Mouse (Mus musculus): Measurements from ENCODE around the gene Lmf1. TPM values are rescaled to one million over a fixed set of nuclear protein-coding genes. Genes with fewer than 3 reads are reported as not detected.
A peak's percentile ranks its signal among the peaks of the same experiment; 100 is the strongest.

Gene Lmf1
- polyA plus RNA-seq, 1 experiment from 2014 or later: 24.0 TPM

- Histone ChIP-seq H3K27me3 (ENCODE audit: poor library complexity, severe bottlenecking) (no peaks in the 10 kb centered on the region), H3K36me3 (replicated peaks) (peaks cover 19% of the 10 kb centered on the region), H3K27ac (peak overlapping the region; percentile 0; the same call in 1 of the 2 replicates), H3K4me3 (no peak overlapping the region), H3K9me3 (no peaks in the 10 kb centered on the region), H3K4me1 (peaks cover 59% of the 10 kb centered on the region)
- WGBS: 91% methylated on average over 4 of the region's 4 CpGs
- no peak for DNase-seq (ENCODE audit: extremely low spot score, low spot score)
These were observed 59.6 kb downstream of the Lmf1 start for GRCm38 (mm10) chr17:25638442-25638841.

GRCm38 (mm10) chr17:25640956-25641355 is 62.1 kb downstream of the Lmf1 start:
- Histone ChIP-seq H3K9me3 (no peaks in the 10 kb centered on the region), H3K27me3 (ENCODE audit: poor library complexity, severe bottlenecking) (no peaks in the 10 kb centered on the region), H3K36me3 (replicated peaks) (peaks cover 8% of the 10 kb centered on the region), H3K27ac (peak overlapping the region; percentile 53), H3K4me1 (peaks cover 54% of the 10 kb centered on the region), H3K4me3 (no peak overlapping the region)
- DNase-seq (ENCODE audit: extremely low spot score, low spot score): no peak
- 70% methylated on average over 4 of the region's 4 CpGs for WGBS

GRCm38 (mm10) chr17:25642032-25642431 is 63.1 kb downstream of the Lmf1 start:
- Histone ChIP-seq H3K9me3 (no peaks in the 10 kb centered on the region), H3K4me1 (peaks cover 50% of the 10 kb centered on the region), H3K27me3 (ENCODE audit: poor library complexity, severe bottlenecking) (no peaks in the 10 kb centered on the region), H3K27ac (peak overlapping the region; percentile 53; the same call in 1 of the 2 replicates), H3K4me3 (no peak overlapping the region), H3K36me3 (replicated peaks) (peaks cover 5% of the 10 kb centered on the region)
- no peak for DNase-seq (ENCODE audit: extremely low spot score, low spot score)
- 83% methylated on average over 8 of the region's 8 CpGs for WGBS

- H3K36me3 ChIP-seq (replicated peaks): peaks cover 12% of the 10 kb centered on the region
- DNase-seq (ENCODE audit: extremely low spot score, low spot score): no peak
- WGBS: 73% methylated on average over 13 of the region's 13 CpGs
- no peaks in the 10 kb centered on the region for H3K9me3 ChIP-seq
- H3K27me3 ChIP-seq (ENCODE audit: poor library complexity, severe bottlenecking): no peaks in the 10 kb centered on the region
- H3K27ac ChIP-seq: peak overlapping the region; percentile 60
- no peak overlapping the region for H3K4me3 ChIP-seq
- peaks cover 47% of the 10 kb centered on the region for H3K4me1 ChIP-seq
These were observed 64.8 kb downstream of the Lmf1 start for GRCm38 (mm10) chr17:25643517-25644294.

GRCm38 (mm10) chr17:25644761-25645160 is 65.9 kb downstream of the Lmf1 start:
- 92% methylated on average over 3 of the region's 3 CpGs for WGBS
- no peak for DNase-seq (ENCODE audit: extremely low spot score, low spot score)
- H3K4me1 ChIP-seq: peaks cover 49% of the 10 kb centered on the region
- peaks cover 22% of the 10 kb centered on the region for H3K36me3 ChIP-seq (replicated peaks)
- 0 out of 2 replicates have a peak overlapping the region, but pooled peaks have one; percentile 60 for H3K27ac ChIP-seq
- no peak overlapping the region for H3K4me3 ChIP-seq
- H3K27me3 ChIP-seq (ENCODE audit: poor library complexity, severe bottlenecking): no peaks in the 10 kb centered on the region
- H3K9me3 ChIP-seq: no peaks in the 10 kb centered on the region

- WGBS: 95% methylated on average over 9 of the region's 9 CpGs
- Histone ChIP-seq H3K27me3 (ENCODE audit: poor library complexity, severe bottlenecking) (no peaks in the 10 kb centered on the region), H3K4me3 (no peak overlapping the region), H3K4me1 (peaks cover 42% of the 10 kb centered on the region), H3K27ac (no peak overlapping the region), H3K9me3 (no peaks in the 10 kb centered on the region), H3K36me3 (replicated peaks) (peaks cover 31% of the 10 kb centered on the region)
- no peak for DNase-seq (ENCODE audit: extremely low spot score, low spot score)
These were observed 66.8 kb downstream of the Lmf1 start for GRCm38 (mm10) chr17:25645661-25646060.

- DNase-seq (ENCODE audit: extremely low spot score, low spot score): no peak
- no peaks in the 10 kb centered on the region for H3K9me3 ChIP-seq
- no peaks in the 10 kb centered on the region for H3K27me3 ChIP-seq (ENCODE audit: poor library complexity, severe bottlenecking)
- 0 out of 2 replicates have a peak overlapping the region, but pooled peaks have one; percentile 2 for H3K27ac ChIP-seq
- WGBS: 86% methylated on average over 10 of the region's 10 CpGs
- H3K36me3 ChIP-seq (replicated peaks): peaks cover 34% of the 10 kb centered on the region
- H3K4me3 ChIP-seq: no peak overlapping the region
- H3K4me1 ChIP-seq: peaks cover 31% of the 10 kb centered on the region
These were observed 69.0 kb downstream of the Lmf1 start for GRCm38 (mm10) chr17:25647901-25648300.

GRCm38 (mm10) chr17:25648678-25649216 is 69.9 kb downstream of the Lmf1 start:
- 79% methylated on average over 15 of the region's 15 CpGs for WGBS
- no peaks in the 10 kb centered on the region for H3K27me3 ChIP-seq (ENCODE audit: poor library complexity, severe bottlenecking)
- H3K4me1 ChIP-seq: peaks cover 23% of the 10 kb centered on the region
- H3K27ac ChIP-seq: peak overlapping the region; percentile 8; the same call in 1 of the 2 replicates
- no peak overlapping the region for H3K4me3 ChIP-seq
- DNase-seq (ENCODE audit: extremely low spot score, low spot score): no peak
- peaks cover 34% of the 10 kb centered on the region for H3K36me3 ChIP-seq (replicated peaks)
- no peaks in the 10 kb centered on the region for H3K9me3 ChIP-seq

GRCm38 (mm10) chr17:25650726-25651125 is 71.8 kb downstream of the Lmf1 start:
- Histone ChIP-seq H3K4me3 (no peak overlapping the region), H3K4me1 (peaks cover 15% of the 10 kb centered on the region; the same call in 1 of the 2 replicates), H3K36me3 (replicated peaks) (peaks cover 48% of the 10 kb centered on the region), H3K27ac (no peak overlapping the region), H3K9me3 (no peaks in the 10 kb centered on the region), H3K27me3 (ENCODE audit: poor library complexity, severe bottlenecking) (no peaks in the 10 kb centered on the region)
- WGBS: 90% methylated on average over 7 of the region's 7 CpGs
- no peak for DNase-seq (ENCODE audit: extremely low spot score, low spot score)

GRCm38 (mm10) chr17:25652272-25652671 is 73.4 kb downstream of the Lmf1 start:
- peaks cover 29% of the 10 kb centered on the region; the same call in 1 of the 2 replicates for H3K4me1 ChIP-seq
- no peak for DNase-seq (ENCODE audit: extremely low spot score, low spot score)
- no peaks in the 10 kb centered on the region for H3K9me3 ChIP-seq
- H3K4me3 ChIP-seq: no peak overlapping the region
- WGBS: 89% methylated on average over 8 of the region's 8 CpGs
- no peak overlapping the region for H3K27ac ChIP-seq
- peaks cover 58% of the 10 kb centered on the region for H3K36me3 ChIP-seq (replicated peaks)
- H3K27me3 ChIP-seq (ENCODE audit: poor library complexity, severe bottlenecking): no peaks in the 10 kb centered on the region

GRCm38 (mm10) chr17:25656142-25656825 is 77.4 kb downstream of the Lmf1 start:
- H3K27me3 ChIP-seq (ENCODE audit: poor library complexity, severe bottlenecking): no peaks in the 10 kb centered on the region
- WGBS: 88% methylated on average over 12 of the region's 12 CpGs
- peaks cover 48% of the 10 kb centered on the region for H3K36me3 ChIP-seq (replicated peaks)
- no peak overlapping the region for H3K4me3 ChIP-seq
- no peak for DNase-seq (ENCODE audit: extremely low spot score, low spot score)
- H3K4me1 ChIP-seq: peaks cover 18% of the 10 kb centered on the region; the same call in 1 of the 2 replicates
- H3K9me3 ChIP-seq: no peaks in the 10 kb centered on the region
- H3K27ac ChIP-seq: peak overlapping the region; percentile 27

- 67% methylated on average over 3 of the region's 3 CpGs for WGBS
- Histone ChIP-seq H3K27ac (peak overlapping the region; percentile 60), H3K9me3 (no peaks in the 10 kb centered on the region), H3K27me3 (ENCODE audit: poor library complexity, severe bottlenecking) (no peaks in the 10 kb centered on the region), H3K4me1 (peaks cover 18% of the 10 kb centered on the region; the same call in 1 of the 2 replicates), H3K4me3 (no peak overlapping the region), H3K36me3 (replicated peaks) (peaks cover 48% of the 10 kb centered on the region)
- DNase-seq (ENCODE audit: extremely low spot score, low spot score): no peak
These were observed 77.9 kb downstream of the Lmf1 start for GRCm38 (mm10) chr17:25656826-25657189.

Measured in forebrain, embryonic 10.5 days (tissue).